Mouse (Mus musculus) retina, adult 2 months (tissue): Measurements from ENCODE around the gene Ap4m1.
"Not testable (repeated sequence)": the region's sequence is repeated elsewhere in the genome, so short reads cannot be mapped to it uniquely, and the experiment has no call there.

Experiments
- DNase-seq: peaks from one replicate; pipeline ENCODE4 v3.0.0-alpha.2; 2012; ENCODE audit warnings: low read depth, low spot score

Gene Ap4m1

DNA sequence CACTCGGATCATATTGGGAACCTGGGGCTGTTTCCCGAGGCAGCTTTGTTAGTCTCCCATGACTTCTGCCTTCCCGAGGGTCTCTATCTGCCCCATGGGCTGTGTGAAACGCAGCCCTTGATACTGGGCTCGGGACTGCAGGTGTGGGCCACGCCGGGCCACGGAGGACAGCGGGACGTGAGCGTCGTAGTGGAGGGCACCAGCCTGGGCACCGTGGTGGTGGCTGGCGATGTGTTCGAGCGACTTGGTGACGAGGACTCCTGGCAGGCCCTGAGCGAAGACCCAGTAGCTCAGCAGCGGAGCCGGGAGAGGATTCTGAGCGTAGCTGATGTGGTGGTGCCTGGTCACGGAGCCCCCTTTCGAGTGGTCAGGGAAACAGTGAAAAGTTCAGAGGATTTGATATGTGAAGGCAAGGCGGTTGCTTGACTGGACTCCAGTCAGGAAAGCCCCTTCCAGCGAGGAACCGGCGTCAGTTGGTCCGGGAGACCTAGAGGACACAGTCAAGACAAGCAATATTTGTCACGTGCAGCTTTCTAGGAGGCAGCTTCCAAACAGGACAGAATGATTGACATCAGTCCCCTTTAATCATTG is 23.0 kb downstream of the Ap4m1 start:
- DNase-seq: no peak

GRCm38 (mm10) chr5:138195463-138195862 is 23.7 kb downstream of the Ap4m1 start:
- DNase-seq: no peak

- DNase-seq: no peak
Measured at GRCm38 (mm10) chr5:138199576-138199975, 27.8 kb downstream of the Ap4m1 start.

GRCm38 (mm10) chr5:138202086-138202485 is 30.3 kb downstream of the Ap4m1 start:
- no peak for DNase-seq

DNA sequence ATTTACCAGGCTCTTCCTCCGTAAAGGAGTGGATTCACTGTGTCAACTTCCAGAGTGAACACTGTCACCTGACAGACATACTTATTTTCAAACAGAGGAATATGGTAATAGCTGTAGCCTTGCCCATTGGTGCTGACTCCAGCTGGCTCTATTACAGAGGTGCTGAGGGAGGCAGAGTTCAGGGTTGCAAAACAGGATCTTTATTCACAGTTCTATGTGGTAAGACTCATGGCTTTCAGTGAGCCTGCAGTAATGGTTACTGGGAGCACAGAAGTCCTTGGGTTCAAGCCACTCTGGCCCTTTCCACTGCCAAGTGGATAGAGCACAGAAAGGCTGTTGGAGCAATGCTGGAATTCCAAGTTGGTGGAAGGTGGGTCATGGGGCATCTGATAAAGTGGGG is 35.5 kb downstream of the Ap4m1 start:
- DNase-seq: no peak

- no peak for DNase-seq
Measured at GRCm38 (mm10) chr5:138207873-138208272, 36.1 kb downstream of the Ap4m1 start.

- not testable (repeated sequence) for DNase-seq
Measured at GRCm38 (mm10) chr5:138216632-138217031, 44.8 kb downstream of the Ap4m1 start.

GRCm38 (mm10) chr5:138219864-138220263 is 48.1 kb downstream of the Ap4m1 start:
- no peak for DNase-seq

DNA sequence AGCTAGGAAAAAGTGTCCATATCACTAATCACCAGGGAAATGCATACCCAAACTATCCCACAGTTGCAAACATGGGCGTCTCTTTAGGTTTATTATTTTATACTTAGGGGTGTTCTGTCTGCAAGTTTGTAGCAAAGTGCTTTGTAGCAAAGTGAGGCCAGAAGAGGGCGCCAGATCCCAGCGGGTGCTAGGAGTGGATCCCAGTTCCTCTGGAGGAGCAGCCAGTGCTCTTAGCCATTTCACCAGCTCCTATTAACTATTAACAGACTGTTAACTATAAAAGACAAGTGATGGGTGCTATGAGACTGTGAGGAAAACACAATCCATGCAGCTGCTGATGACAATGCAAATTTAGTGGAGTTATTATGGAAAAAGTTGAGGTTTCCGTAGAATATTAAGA is 50.3 kb downstream of the Ap4m1 start:
- peak; percentile 8 for DNase-seq

- no peak for DNase-seq
Measured at GRCm38 (mm10) chr5:138223287-138223686, 51.5 kb downstream of the Ap4m1 start.

DNA sequence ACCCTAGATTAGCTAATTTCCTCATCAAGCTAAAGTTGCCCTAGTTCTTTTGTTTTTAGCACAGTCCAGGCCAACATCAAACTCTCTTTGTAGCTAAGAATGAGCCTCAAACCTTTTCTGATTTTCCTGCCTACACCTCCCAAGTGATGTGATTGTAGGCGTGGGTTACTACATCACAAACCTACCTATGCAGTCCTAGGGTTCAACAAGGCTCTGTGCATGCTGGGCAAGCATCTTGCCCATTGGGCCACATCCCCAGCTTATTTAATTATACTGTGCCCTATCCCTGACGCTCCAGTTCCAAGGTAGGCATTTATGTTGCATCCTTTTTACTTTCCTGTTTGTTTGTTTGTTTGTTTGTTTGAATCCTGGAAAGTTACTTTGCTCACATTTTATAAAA is 53.9 kb downstream of the Ap4m1 start, which contains the start of gene Nxpe5:
Gene Nxpe5 (plus strand): TSS at position 199 of the 400 bp plus-strand sequence.
- no peak for DNase-seq

GRCm38 (mm10) chr5:138226491-138226890 is 54.7 kb downstream of the Ap4m1 start:
- no peak for DNase-seq

DNA sequence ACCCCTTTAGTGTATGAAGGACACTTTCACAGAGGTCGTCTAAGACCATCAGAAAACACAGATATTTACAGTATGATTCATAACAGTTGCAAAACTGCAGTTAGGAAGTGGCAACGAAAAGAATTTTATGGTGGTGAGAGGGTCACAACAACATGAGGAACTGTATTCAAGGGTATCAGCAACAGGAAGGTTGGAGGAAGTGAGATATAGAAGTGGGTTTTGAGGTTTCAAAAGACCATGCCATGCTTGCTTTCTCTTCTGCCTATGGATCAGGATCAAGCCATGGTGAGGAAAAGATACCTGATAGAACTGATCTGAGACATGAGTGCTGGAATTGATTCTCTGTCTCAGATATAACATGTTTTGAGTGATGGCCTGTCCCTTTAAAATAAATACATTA is 55.6 kb downstream of the Ap4m1 start:
- no peak for DNase-seq

- DNase-seq: no peak
Measured at GRCm38 (mm10) chr5:138228026-138228425, 56.2 kb downstream of the Ap4m1 start.

GRCm38 (mm10) chr5:138229511-138229910 is 57.7 kb downstream of the Ap4m1 start:
- DNase-seq: no peak
